Mouse (Mus musculus): ENCODE data around the gene Gmeb1.
A peak's percentile ranks its signal among the peaks of the same experiment; 100 is the strongest.
"Not testable (repeated sequence)": the region's sequence is repeated elsewhere in the genome, so short reads cannot be mapped to it uniquely, and the experiment has no call there.

Gmeb1 gene

GRCm38 (mm10) chr4:132273166-132273565, 11.8 kb upstream of the Gmeb1 start:
- no peak for DNase-seq

- DNase-seq = peak; percentile 79
Observed at GRCm38 (mm10) chr4:132269740-132270560, 8.5 kb upstream of the Gmeb1 start.

DNA sequence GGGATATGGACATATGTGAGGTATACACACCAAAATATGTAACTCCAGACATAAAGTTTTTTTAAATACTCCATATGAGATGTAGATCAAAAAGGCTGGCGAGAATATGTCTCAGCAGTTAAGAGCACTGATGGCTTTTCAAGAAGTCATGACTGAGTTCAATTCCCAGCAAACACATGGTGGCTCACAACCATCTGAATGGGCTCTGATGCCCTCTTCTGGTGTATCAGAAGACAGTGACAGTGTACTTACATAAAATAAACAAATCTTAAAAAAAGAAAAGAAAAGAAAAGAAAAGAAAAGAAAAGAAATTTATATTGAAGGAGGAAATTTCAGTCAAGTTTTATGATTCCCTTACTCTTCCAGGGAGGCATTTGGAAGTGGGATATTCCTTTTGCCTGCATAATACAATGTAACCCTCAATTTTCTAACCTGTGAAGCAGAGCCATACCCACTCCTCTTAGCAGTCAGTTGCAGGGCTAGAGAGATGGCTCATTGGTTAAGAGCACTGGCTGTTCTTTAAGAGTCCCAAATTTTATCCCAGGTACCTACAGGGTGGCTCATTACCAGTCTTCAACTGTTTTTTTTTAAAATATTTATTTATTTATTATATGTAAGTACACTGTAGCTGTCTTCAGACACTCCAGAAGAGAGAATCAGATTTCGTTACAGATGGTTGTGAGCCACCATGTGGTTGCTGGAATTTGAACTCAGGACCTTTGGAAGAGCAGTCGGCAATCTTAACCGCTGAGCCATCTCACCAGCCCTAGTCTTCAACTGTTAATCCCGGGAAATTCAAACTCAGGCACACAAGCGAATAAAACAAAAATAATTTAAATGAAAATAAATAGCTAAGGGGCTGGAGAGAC, 7.7 kb upstream of the Gmeb1 start:
- no peak for DNase-seq

GRCm38 (mm10) chr4:132266835-132267349, 5.5 kb upstream of the Gmeb1 start:
- DNase-seq = peak; percentile 17

DNA sequence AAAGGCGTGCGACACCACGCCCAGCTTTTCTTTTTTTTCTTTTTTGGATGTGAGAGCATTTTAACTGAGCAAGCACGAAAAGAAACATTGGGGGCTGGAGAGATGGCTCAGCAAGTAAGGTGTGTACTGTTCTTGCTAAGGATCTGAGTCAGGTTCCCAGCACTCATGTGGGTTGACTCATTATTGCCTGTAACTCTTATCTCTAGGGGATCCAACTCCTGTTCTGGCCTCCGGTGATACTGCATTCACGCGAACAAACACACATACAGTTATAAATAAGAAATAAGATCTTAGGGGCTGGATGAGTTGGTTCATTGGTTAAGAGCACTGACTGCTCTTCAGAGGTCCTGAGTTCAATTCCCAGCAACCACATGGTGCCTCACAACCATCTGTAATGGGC, 1.9 kb upstream of the Gmeb1 start:
- DNase-seq = no peak

GRCm38 (mm10) chr4:132262358-132262616, 885 bp upstream of the Gmeb1 start:
- DNase-seq = no peak

DNA sequence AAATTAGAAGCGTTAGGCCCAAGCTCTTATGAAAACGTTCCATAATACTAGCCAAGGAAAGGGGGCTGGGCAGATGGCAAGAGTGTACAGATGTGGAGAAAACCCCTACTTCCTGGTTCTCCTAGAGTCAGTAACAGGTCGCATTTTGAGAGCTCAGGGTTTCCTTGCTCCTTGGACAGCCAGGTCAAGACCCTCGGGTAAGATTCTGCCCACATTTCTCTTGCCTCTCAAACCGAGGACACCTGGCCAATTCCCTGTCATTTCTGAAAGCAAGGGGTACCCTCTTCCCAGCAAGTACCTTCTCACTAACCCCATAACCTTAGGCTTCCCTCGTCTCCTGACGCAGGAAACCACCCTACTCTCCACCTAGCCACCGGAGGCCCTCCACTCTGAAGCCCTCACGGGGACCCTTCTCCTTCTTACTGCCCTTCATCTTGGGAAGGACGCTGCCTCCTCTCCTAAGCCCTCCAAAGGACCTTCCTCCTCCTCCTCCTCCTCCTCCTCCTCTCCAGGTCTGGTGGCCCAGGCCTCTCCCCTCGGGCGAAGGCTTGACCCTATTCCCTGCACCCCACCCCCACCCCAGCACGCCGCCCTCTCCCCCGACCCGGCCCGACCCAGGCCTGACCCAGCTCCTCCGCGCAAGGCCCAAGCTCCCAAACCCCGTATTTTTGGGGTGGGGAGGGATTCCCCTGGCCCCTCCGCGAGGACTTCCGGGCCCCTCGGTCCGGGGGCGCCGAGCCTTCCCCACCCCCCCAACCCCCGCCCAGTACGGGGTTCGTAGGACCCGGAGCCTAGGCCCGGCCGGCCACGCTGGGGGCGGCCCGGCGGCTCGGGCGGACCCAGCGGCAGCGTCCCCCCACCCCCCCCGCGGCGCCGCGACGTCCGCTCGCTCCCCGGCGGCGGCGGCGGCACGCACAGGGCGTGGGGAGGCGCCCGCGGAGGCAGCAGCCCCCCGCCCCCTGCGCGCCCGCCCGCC, 710 bp downstream of the Gmeb1 start:
- peak; percentile 45 for DNase-seq

DNA sequence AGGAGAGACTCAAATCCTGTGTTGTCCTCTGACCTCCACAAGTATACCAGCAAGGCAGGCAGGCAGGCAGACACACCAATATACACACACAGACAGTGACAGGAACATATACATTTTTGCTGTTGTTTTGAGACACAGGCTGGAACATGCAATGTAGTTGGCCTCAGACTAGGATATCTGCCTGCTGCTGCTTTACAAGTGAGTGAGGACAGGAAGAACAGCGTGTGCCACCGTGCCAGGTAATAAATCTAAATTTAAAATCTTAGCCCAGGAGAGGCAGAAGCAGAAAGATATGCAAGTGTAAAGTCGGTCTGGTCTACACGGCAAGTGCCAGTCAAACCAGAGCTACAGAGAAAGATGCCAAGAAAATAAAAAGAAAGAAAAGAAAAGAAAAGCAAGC, 2.2 kb downstream of the Gmeb1 start:
- no peak for DNase-seq

- no peak for DNase-seq
Observed at GRCm38 (mm10) chr4:132256384-132256783, 5.0 kb downstream of the Gmeb1 start.

DNA sequence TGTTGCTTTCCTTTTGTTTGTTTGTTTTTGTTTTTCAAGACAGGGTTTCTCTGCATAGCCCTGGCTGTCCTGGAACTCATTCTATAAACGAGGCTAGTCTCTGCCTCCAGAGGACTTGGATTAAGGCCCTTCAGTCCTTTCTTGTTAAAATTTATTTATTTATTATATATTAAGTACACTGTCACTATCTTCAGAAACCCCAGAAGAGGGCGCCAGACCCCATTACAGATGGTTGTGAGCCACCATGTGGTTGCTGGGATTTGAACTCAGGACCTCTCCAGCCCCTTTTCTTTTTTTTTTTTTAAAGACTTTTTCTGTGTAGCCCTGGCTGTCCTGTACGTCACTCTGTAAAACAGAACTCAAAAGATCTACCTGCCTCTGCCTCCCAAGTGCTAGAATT, 6.4 kb downstream of the Gmeb1 start:
- DNase-seq = no peak

GRCm38 (mm10) chr4:132253622-132254021, 7.8 kb downstream of the Gmeb1 start:
- no peak for DNase-seq

- DNase-seq = no peak
Observed at GRCm38 (mm10) chr4:132253128-132253527, 8.3 kb downstream of the Gmeb1 start.

DNA sequence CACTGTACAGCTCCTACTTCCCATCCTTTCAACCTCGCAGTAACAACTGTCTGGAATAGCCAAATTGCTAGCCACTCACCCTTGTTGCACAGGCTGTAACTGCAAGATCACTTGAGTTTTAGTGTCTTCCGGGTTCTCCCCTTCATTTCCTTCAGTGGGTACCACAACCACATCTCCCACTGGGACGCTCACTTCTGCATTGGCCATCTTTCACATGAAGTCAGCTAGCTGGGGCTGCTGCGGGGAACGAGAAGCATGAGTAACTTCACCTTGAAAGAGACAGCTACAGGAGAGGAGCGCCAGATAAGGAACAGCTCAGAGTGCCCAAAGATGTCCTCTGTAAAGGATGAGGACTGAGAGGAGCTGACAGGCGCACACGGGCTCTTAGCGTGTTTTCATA, 9.8 kb downstream of the Gmeb1 start:
- no peak for DNase-seq

DNA sequence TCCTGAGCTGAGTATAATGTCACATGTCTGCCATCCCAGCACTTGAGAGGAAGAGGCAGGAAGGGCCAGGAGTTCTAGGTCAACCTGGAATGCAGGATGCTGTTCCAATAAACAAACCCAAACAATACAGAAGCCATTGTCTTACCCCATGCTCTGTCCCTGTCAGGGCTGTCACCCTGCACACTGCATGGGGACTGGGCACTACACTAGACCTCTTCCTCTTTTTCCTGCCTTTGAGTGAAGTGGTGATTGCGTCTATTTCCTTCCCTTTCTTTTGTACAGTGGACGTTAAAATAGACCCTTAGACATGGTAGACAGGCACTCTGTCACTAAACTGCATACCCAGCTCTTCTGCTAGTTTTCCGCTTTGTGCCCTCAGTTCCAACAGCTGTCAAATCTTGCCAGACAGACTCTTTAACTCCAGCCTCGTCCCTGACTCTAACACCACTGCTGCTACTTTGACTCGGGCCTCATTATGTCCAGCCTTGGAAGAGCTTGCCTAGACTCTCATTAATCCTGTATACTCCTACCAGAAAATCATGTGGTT, 13.9 kb downstream of the Gmeb1 start:
- no peak for DNase-seq

DNA sequence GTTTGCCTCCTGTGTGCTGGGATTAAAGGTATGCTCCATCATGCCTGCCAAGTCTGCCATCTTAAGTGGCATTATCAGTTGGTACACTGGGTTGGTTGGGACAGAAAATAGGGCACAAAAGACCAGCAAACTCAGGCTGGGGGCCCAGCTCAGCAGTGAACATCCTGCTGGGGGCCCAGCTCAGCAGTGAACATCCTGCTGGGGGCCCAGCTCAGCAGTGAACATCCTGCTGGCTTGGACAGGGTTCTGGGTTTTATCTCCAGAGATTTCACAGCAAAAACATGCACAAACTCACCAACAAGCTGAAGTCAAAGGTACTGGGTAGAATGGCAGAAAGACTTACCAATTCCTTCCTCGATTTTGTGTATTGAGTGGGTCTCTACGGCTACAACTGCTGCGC, 15.8 kb downstream of the Gmeb1 start:
- no peak for DNase-seq

DNA sequence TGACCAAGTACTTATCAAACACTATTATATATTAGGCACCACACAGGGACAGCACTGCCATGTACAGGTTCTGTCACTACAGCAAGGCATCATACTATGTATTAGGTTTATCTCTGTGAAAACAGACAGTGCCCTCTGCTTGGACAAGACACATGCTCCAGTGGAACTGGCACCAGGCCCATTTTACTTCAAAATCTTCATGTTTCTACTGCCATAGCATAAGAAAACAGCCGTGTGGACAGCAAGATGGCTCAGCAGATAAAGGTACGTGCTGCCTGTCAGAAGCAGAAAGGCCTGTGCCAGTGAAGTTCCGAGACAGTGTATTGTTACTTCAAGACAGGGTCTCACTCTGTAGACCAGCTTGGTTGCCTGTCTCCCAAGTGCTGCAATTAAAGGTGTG, 20.2 kb downstream of the Gmeb1 start:
- DNase-seq = no peak

DNA sequence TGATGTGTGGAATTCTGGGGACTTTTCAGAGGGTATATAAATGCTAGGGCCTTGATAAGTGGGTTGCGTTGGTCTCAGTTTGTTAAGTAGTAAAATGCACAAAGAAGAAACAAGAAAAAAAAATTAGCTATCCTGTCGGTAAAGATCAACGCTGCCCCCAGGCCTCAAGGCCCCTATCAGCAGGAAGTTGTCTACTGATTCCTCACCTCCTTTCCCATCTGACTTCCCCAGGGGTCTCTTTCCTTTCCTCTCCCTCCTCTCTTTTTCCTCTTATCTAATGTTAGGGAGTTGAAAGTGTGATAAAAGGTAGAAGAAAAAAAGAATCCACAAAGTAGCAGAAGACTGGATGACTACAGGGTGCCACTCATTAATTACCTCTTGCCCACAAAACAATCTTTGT, 21.0 kb downstream of the Gmeb1 start:
- DNase-seq = no peak

- no peak for DNase-seq
Observed at GRCm38 (mm10) chr4:132238356-132238755, 23.0 kb downstream of the Gmeb1 start.

DNA sequence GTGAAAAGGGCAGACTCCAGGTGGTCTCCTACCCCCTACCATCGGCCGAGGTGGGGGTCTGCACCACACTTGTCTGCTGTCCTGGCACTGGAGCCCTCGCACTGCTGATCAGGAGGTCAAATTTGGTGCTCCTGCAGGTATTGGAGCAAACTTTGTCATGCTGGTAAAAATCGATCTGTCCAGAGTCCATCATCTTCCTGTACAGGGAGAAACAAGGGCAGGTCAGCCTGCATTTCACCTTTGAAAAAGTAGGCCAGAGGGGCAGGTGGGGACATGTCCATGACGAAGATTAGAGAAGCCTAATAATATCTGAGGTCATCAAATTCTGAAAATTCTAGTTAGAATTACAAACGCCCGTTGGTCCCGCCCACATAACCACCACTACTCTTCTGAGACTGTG, 26.7 kb downstream of the Gmeb1 start:
- DNase-seq = no peak

DNA sequence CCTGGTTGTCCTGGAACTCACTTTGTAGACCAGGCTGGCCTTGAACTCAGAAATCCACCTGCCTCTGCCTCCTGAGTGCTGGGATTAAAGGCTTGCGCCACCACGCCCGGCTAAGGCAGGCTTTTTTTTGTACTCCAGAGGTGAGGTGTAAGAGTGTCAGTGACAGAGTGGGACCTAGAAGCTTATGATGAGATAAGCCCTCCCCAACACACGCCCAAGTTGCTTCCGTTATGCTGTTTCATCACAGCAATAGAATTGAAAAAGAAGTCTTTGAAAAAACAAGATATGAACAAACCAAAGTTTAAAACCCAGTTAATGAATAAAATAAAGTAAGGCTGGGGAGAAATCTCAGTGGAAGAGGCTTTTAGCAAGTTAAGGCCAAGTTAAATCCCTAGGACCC, 31.0 kb downstream of the Gmeb1 start:
- no peak for DNase-seq

- not testable (repeated sequence) for DNase-seq
Observed at GRCm38 (mm10) chr4:132222001-132222400, 39.4 kb downstream of the Gmeb1 start.

DNA sequence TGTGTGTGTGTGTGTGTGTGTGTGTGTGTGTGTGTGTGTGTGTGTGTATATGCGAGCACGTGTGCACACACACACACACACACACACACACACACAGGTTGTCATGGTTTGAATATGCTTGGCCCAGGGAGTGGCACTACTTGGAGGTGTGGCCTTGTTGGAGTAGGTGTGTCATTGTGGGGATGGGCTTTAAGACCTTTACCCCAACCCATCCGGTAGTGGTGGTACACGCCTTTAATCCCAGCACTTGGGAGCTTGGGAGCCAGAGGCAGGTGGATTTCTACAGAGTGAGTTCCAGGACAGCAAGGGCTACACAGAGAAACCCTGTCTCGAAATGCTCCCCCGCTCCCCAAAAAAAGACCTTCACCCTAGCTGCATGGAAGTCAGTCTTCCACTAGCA, 43.0 kb downstream of the Gmeb1 start:
- DNase-seq = not testable (repeated sequence)

DNA sequence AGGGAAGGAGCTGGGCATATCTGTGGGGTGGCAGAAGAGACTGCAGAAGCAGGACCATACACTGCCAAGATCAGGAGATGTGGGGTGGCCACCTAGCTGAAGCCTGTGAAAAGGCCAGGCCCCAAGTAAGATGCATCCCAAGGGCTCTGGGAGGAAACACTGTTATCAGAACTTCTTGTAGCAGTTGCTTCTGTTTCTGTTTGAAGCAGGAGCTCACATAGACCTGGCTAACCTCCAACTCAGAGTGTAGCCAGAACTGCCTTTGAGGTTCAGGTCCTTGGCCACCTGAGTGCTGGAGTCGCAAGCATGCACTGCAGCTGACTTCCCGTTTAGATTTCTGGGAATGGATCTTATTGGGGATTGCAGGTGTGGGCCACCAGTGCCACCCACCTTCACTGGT, 43.6 kb downstream of the Gmeb1 start:
- no peak for DNase-seq

Measured in right cerebral cortex, postnatal 25 days (tissue).